Mouse (Mus musculus) MEL (cell line): ENCODE data around the gene Cend1.

ENCODE experiments used
- CTCF ChIP-seq, 3 experiments: IDR thresholded peaks in 2 of 3; conservative IDR thresholded peaks in 1 of 3; 2 replicates each; pipeline ENCODE4 v1.5.1; 2011 to 2012; ENCODE audit warnings: low read length in 3 of 3, low read depth in 2 of 3, mild to moderate bottlenecking in 2 of 3, improper control_type of control experiment in 1 of 3, inconsistent platforms in 1 of 3, mixed read lengths in 1 of 3, moderate library complexity in 1 of 3; ENCODE audit not compliant: control insufficient read depth in 1 of 3, insufficient read depth in 1 of 3, poor library complexity in 1 of 3, severe bottlenecking in 1 of 3
- GABPA ChIP-seq: IDR thresholded peaks from 2 replicates; pipeline ENCODE4 v1.6.1; 2012; ENCODE audit warnings: low read depth, mild to moderate bottlenecking, inconsistent platforms, low read length, improper control_type of control experiment, moderate library complexity
- GATA1 ChIP-seq: IDR thresholded peaks from 2 replicates; pipeline ENCODE4 v1.6.1; 2011; ENCODE audit warnings: low read depth, low read length, improper control_type of control experiment
- MXI1 ChIP-seq: IDR thresholded peaks from 2 replicates; pipeline ENCODE4 v1.6.1; 2011; ENCODE audit warnings: mild to moderate bottlenecking, low read depth, low read length, improper control_type of control experiment
- POLR2A ChIP-seq, 2 experiments: IDR thresholded peaks; 2 replicates each; pipeline ENCODE4 v1.6.1; 2011 to 2012; ENCODE audit warnings: low read length in 2 of 2, mild to moderate bottlenecking in 2 of 2, control low read depth in 1 of 2, improper control_type of control experiment in 1 of 2, low read depth in 1 of 2, moderate library complexity in 1 of 2; ENCODE audit not compliant: control insufficient read depth in 1 of 2, insufficient read depth in 1 of 2, poor library complexity in 1 of 2
- POLR2AphosphoS5 ChIP-seq: IDR thresholded peaks from 2 replicates; pipeline ENCODE4 v1.6.1; 2012; ENCODE audit warnings: low read depth, borderline replicate concordance, mild to moderate bottlenecking, inconsistent platforms, low read length, moderate library complexity, mixed read lengths
- TAL1 ChIP-seq: IDR thresholded peaks from 2 replicates; pipeline ENCODE4 v1.6.1; 2012; ENCODE audit warnings: mild to moderate bottlenecking, inconsistent platforms, low read length, moderate library complexity, mixed read lengths
- TCF12 ChIP-seq: IDR thresholded peaks from 2 replicates; pipeline ENCODE4 v1.6.1; 2014; ENCODE audit warnings: low read depth, mild to moderate bottlenecking, inconsistent platforms, low read length, improper control_type of control experiment, moderate library complexity

DNA sequence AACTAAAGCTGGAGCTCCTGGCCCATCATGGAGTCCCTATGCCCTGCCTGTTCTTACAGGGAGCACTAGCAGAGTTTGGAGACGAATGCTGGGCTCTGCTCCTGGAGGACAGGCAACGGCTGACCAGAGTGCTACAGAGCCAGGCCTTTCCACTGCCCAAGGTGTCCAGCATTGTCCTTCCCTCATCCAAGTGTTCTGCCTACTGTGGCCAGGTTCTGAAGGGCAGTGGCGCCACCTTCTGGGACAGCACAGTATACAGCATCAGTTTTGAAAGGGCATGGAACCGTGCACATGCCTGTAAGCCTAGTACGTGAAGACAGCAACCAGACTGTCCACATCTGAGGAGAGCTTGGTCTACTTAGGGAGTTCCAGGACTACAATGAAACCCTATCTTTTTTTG, 26.0 kb downstream of the Cend1 start:
- no peak for TF ChIP-seq GABPA
- TF ChIP-seq TCF12, result no peak
- TF ChIP-seq POLR2A (IDR thresholded peaks at IDR 0.05; ENCODE audit: control insufficient read depth in 1 of 2, insufficient read depth in 1 of 2, low read depth in 1 of 2, low read length in 2 of 2, poor library complexity in 1 of 2), result no peak
- peak; percentile 92 to 93 (median 92) for TF ChIP-seq CTCF (IDR thresholded peaks at IDR 0.05 in 2 of 3, conservative IDR thresholded peaks at IDR 0.05 in 1 of 3; ENCODE audit: control insufficient read depth in 1 of 3, insufficient read depth in 1 of 3, low read depth in 2 of 3, low read length in 3 of 3, poor library complexity in 1 of 3, severe bottlenecking in 1 of 3)
- TF ChIP-seq GATA1, result no peak
- no peak; the same call in 1 of the 2 replicates for TF ChIP-seq MXI1
- TF ChIP-seq POLR2AphosphoS5, result no peak
- no peak for TF ChIP-seq TAL1
